Mouse (Mus musculus) CH12.LX (cell line): Measurements from ENCODE around the gene Taf10. TPM values are rescaled to one million over a fixed set of nuclear protein-coding genes. Genes with fewer than 3 reads are reported as not detected.
A peak's percentile ranks its signal among the peaks of the same experiment; 100 is the strongest.

ENCODE experiments used
- DNase-seq: peaks from one replicate; pipeline ENCODE4 v3.0.0-alpha.2; 2013; ENCODE audit errors: extremely low read depth
- H3K27ac ChIP-seq: 2 replicates; pipeline ENCODE4 v1.5.1; 2012; ENCODE audit warnings: low read depth, mild to moderate bottlenecking, control low read depth, moderate library complexity; ENCODE audit not compliant: insufficient read depth
- H3K27me3 ChIP-seq: replicated peaks from 2 replicates; pipeline ENCODE3; 2012; ENCODE audit warnings: inconsistent platforms
- H3K36me3 ChIP-seq, 2 experiments: replicated peaks in 1 of 2; 2 replicates each; pipeline versions ENCODE3 to v1.6.1; 2012; ENCODE audit warnings: inconsistent platforms in 1 of 2, low read length in 1 of 2, mild to moderate bottlenecking in 1 of 2, mixed read lengths in 1 of 2, moderate library complexity in 1 of 2; ENCODE audit not compliant: control insufficient read depth in 1 of 2, insufficient read depth in 1 of 2
- H3K4me1 ChIP-seq, 2 experiments: 2 replicates each; pipeline ENCODE4 v1.6.1; 2012; ENCODE audit warnings: inconsistent platforms in 1 of 2, moderate library complexity in 1 of 2; ENCODE audit not compliant: insufficient read depth in 2 of 2, control insufficient read depth in 1 of 2
- H3K4me2 ChIP-seq: 2 replicates; pipeline ENCODE4 v1.6.1; 2012; ENCODE audit warnings: low read depth, mild to moderate bottlenecking, control low read depth; ENCODE audit not compliant: poor library complexity, insufficient read depth, severe bottlenecking
- H3K4me3 ChIP-seq, 3 experiments: fragments of 150-350 bp in 1 of 3; sonication (generic) in 1 of 3; replicated peaks in 1 of 3; 2 replicates each; pipeline versions ENCODE3 to v1.5.1; 2011 to 2012; ENCODE audit warnings: low read depth in 2 of 3, low read length in 2 of 3, mild to moderate bottlenecking in 2 of 3, moderate library complexity in 2 of 3, control low read depth in 1 of 3, improper control_type of control experiment in 1 of 3, inconsistent platforms in 1 of 3, mixed read lengths in 1 of 3; ENCODE audit not compliant: poor library complexity in 1 of 3
- H3K79me2 ChIP-seq: replicated peaks from 2 replicates; pipeline ENCODE4 v1.6.1; 2012; ENCODE audit warnings: mild to moderate bottlenecking, moderate library complexity; ENCODE audit not compliant: control insufficient read depth, poor library complexity, insufficient read depth, severe bottlenecking; ENCODE audit errors: extremely low read depth
- H3K9ac ChIP-seq: 2 replicates; pipeline ENCODE4 v1.6.1; 2012; ENCODE audit warnings: low read depth, mild to moderate bottlenecking, control low read depth, moderate library complexity; ENCODE audit not compliant: insufficient read depth
- H3K9me3 ChIP-seq: replicated peaks from 2 replicates; pipeline ENCODE3; 2012; ENCODE audit warnings: low read length, inconsistent platforms, mixed read lengths
- BHLHE40 ChIP-seq: IDR thresholded peaks from 2 replicates; pipeline ENCODE4 v1.6.1; 2011; ENCODE audit warnings: mild to moderate bottlenecking, low read depth, low read length, improper control_type of control experiment
- CHD2 ChIP-seq: IDR thresholded peaks from 2 replicates; pipeline ENCODE4 v1.6.1; 2011; ENCODE audit warnings: low read length, improper control_type of control experiment
- CTCF ChIP-seq, 2 experiments: IDR thresholded peaks in 1 of 2; conservative IDR thresholded peaks in 1 of 2; 2 replicates each; pipeline ENCODE4 v1.5.1; 2011 to 2012; ENCODE audit warnings: low read depth in 2 of 2, low read length in 2 of 2, improper control_type of control experiment in 1 of 2, inconsistent platforms in 1 of 2, mild to moderate bottlenecking in 1 of 2, moderate library complexity in 1 of 2
- ELF1 ChIP-seq: IDR thresholded peaks from 2 replicates; pipeline ENCODE4 v1.6.1; 2014; ENCODE audit warnings: low read depth, mild to moderate bottlenecking, inconsistent platforms, low read length, improper control_type of control experiment
- EP300 ChIP-seq: IDR thresholded peaks from 2 replicates; pipeline ENCODE4 v1.6.1; 2011; ENCODE audit warnings: low read length, improper control_type of control experiment
- ETS1 ChIP-seq: conservative IDR thresholded peaks from 2 replicates; pipeline ENCODE4 v1.6.1; 2012; ENCODE audit warnings: low read depth, mild to moderate bottlenecking, inconsistent platforms, low read length, improper control_type of control experiment, moderate library complexity
- GABPA ChIP-seq: IDR thresholded peaks from 2 replicates; pipeline ENCODE4 v1.6.1; 2012; ENCODE audit warnings: low read depth, low read length, improper control_type of control experiment, inconsistent platforms; ENCODE audit not compliant: insufficient replicate concordance
- HCFC1 ChIP-seq: IDR thresholded peaks from 2 replicates; pipeline ENCODE4 v1.6.1; 2012; ENCODE audit warnings: low read depth, mild to moderate bottlenecking, inconsistent platforms, low read length, improper control_type of control experiment
- IRF4 ChIP-seq: IDR thresholded peaks from 2 replicates; pipeline ENCODE4 v1.6.1; 2014; ENCODE audit warnings: low read depth, mild to moderate bottlenecking, inconsistent platforms, low read length, improper control_type of control experiment
- JUND ChIP-seq: conservative IDR thresholded peaks from 2 replicates; pipeline ENCODE4 v1.6.1; 2011; ENCODE audit warnings: low read depth, low read length, improper control_type of control experiment
- KAT2A ChIP-seq: IDR thresholded peaks from 2 replicates; pipeline ENCODE4 v1.6.1; 2012; ENCODE audit warnings: low read length, improper control_type of control experiment, inconsistent platforms; ENCODE audit not compliant: insufficient replicate concordance
- MAX ChIP-seq: IDR thresholded peaks from 2 replicates; pipeline ENCODE4 v1.6.1; 2011; ENCODE audit warnings: low read length, improper control_type of control experiment
- MAZ ChIP-seq: IDR thresholded peaks from 2 replicates; pipeline ENCODE4 v1.6.1; 2012; ENCODE audit warnings: low read depth, mild to moderate bottlenecking, inconsistent platforms, low read length, improper control_type of control experiment, moderate library complexity
- MEF2A ChIP-seq: IDR thresholded peaks from 2 replicates; pipeline ENCODE4 v1.6.1; 2014; ENCODE audit warnings: low read depth, mild to moderate bottlenecking, inconsistent platforms, low read length, improper control_type of control experiment, borderline replicate concordance
- MXI1 ChIP-seq: IDR thresholded peaks from 2 replicates; pipeline ENCODE4 v1.6.1; 2011; ENCODE audit warnings: mild to moderate bottlenecking, low read depth, low read length, improper control_type of control experiment
- MYC ChIP-seq: IDR thresholded peaks from 2 replicates; pipeline ENCODE4 v1.6.1; 2011; ENCODE audit warnings: low read depth, mild to moderate bottlenecking, improper control_type of control experiment, low read length
- NELFE ChIP-seq: IDR thresholded peaks from 2 replicates; pipeline ENCODE4 v1.6.1; 2011; ENCODE audit warnings: low read depth, low read length, improper control_type of control experiment
- NRF1 ChIP-seq: IDR thresholded peaks from 2 replicates; pipeline ENCODE4 v1.6.1; 2014; ENCODE audit warnings: low read depth, mild to moderate bottlenecking, inconsistent platforms, low read length, improper control_type of control experiment, moderate library complexity
- PAX5 ChIP-seq: IDR thresholded peaks from 2 replicates; pipeline ENCODE4 v1.6.1; 2012; ENCODE audit warnings: low read length, inconsistent platforms, mixed read lengths
- POLR2A ChIP-seq: IDR thresholded peaks from 2 replicates; pipeline ENCODE4 v1.6.1; 2011; ENCODE audit warnings: low read depth, mild to moderate bottlenecking, improper control_type of control experiment, low read length
- POLR2AphosphoS2 ChIP-seq: IDR thresholded peaks from 2 replicates; pipeline ENCODE4 v1.6.1; 2011; ENCODE audit warnings: low read depth, low read length, improper control_type of control experiment
- RCOR1 ChIP-seq: conservative IDR thresholded peaks from 2 replicates; pipeline ENCODE4 v1.6.1; 2012; ENCODE audit warnings: low read depth, mild to moderate bottlenecking, inconsistent platforms, low read length, improper control_type of control experiment
- SIN3A ChIP-seq: IDR thresholded peaks from 2 replicates; pipeline ENCODE4 v1.6.1; 2012; ENCODE audit warnings: low read length, improper control_type of control experiment, inconsistent platforms
- SMC3 ChIP-seq: IDR thresholded peaks from 2 replicates; pipeline ENCODE4 v1.6.1; 2011; ENCODE audit warnings: low read depth, low read length, improper control_type of control experiment
- TBP ChIP-seq: conservative IDR thresholded peaks from 2 replicates; pipeline ENCODE4 v1.6.1; 2011; ENCODE audit warnings: low read depth, low read length, improper control_type of control experiment
- TCF12 ChIP-seq: IDR thresholded peaks from 2 replicates; pipeline ENCODE4 v1.6.1; 2014; ENCODE audit warnings: low read depth, mild to moderate bottlenecking, inconsistent platforms, low read length, improper control_type of control experiment
- USF1 ChIP-seq: IDR thresholded peaks from 2 replicates; pipeline ENCODE4 v1.6.1; 2014; ENCODE audit warnings: low read depth, mild to moderate bottlenecking, inconsistent platforms, low read length, improper control_type of control experiment
- USF2 ChIP-seq: conservative IDR thresholded peaks from 2 replicates; pipeline ENCODE4 v1.6.1; 2011; ENCODE audit warnings: low read depth, low read length, improper control_type of control experiment
- ZC3H11A ChIP-seq: IDR thresholded peaks from 2 replicates; pipeline ENCODE4 v1.6.1; 2012; ENCODE audit warnings: low read depth, mild to moderate bottlenecking, inconsistent platforms, low read length, improper control_type of control experiment
- ZKSCAN1 ChIP-seq: IDR thresholded peaks from 2 replicates; pipeline ENCODE4 v1.6.1; 2012; ENCODE audit warnings: low read depth, inconsistent platforms, low read length, improper control_type of control experiment, borderline replicate concordance
- ZMIZ1 ChIP-seq: IDR thresholded peaks from 2 replicates; pipeline ENCODE4 v1.6.1; 2012; ENCODE audit warnings: low read depth, mild to moderate bottlenecking, inconsistent platforms, low read length, improper control_type of control experiment
- dilution Hi-C: fragments of 300-500 bp; cut with MboI; formaldehyde crosslinking; loops from 2 replicates; pipeline ENCODE4 v1.14.3; 2020; ENCODE audit warnings: low sequenced_read_pairs; ENCODE audit not compliant: extremely low pct_unique_long_range_greater_than_20kb, extremely low pct_ligation_motif_present
- in situ Hi-C: fragments of 300-500 bp; cut with MboI; formaldehyde crosslinking; loops from 3 replicates; pipeline ENCODE4 v1.14.3; 2019; ENCODE audit warnings: low sequenced_read_pairs, low pct_ligation_motif_present, low pct_unique_long_range_greater_than_20kb, mixed read lengths
- polyA plus RNA-seq: library from polyadenylated mRNA; unstranded; fragments of >175 nt; gene quantifications from 2 replicates; pipeline ENCODE4 v1.2.1, GENCODE M21; 2012; ENCODE audit warnings: low read depth; ENCODE audit not compliant: insufficient read length
- total RNA-seq, 2 experiments: library from RNA; depleted of rRNA; stranded (reverse); fragments of 300-350 nt in 1 of 2; fragments of >200 nt in 1 of 2; gene quantifications; 2 replicates each; pipeline ENCODE4 v1.2.3; 2012 to 2014

Gene Taf10
- total and polyA plus RNA-seq, 3 experiments = 259 to 461 (median 330) TPM

GRCm38 (mm10) chr7:105736264-105736901, 7.8 kb downstream of the Taf10 start, which contains the start of gene Ilk:
Gene Ilk (plus strand): TSS chr7:105736592.
- H3K27me3 ChIP-seq = no peaks in the 10 kb centered on the region
- peak within 1 kb of the TSS; percentile 80 to 94 (median 89) for H3K4me3 ChIP-seq
- peak within 1 kb of the TSS; percentile 88 for H3K9ac ChIP-seq
- peaks cover 11 to 58% of the 10 kb centered on the region in 2 experiments for H3K4me1 ChIP-seq
- dilution Hi-C loops (no loop called here), in situ Hi-C loops (no loop called here)
- H3K4me2 ChIP-seq = peak within 1 kb of the TSS; percentile 90
- H3K36me3 ChIP-seq = peaks cover 52 to 58% of the 10 kb centered on the region in 2 experiments
- no peaks in the 10 kb centered on the region for H3K9me3 ChIP-seq
- H3K79me2 ChIP-seq = peaks cover 24% of the 10 kb centered on the region
- peak; percentile 91 for DNase-seq
- peak within 1 kb of the TSS; percentile 5; the same call in 1 of the 2 replicates for H3K27ac ChIP-seq
- TF ChIP-seq NELFE (peak; percentile 80; the same call in 1 of the 2 replicates), HCFC1 (peak; percentile 86), KAT2A (peak; percentile 77; the same call in 1 of the 2 replicates), BHLHE40 (peak; percentile 72; the same call in 1 of the 2 replicates), TBP (0 out of 2 replicates have a peak, but pooled peaks have one; percentile 62), JUND (no peak), RCOR1 (no peak), NRF1 (peak; percentile 57; the same call in 1 of the 2 replicates), ZC3H11A (no peak), SIN3A (peak; percentile 93), MXI1 (peak; percentile 98), MYC (peak; percentile 79), CHD2 (0 out of 2 replicates have a peak, but pooled peaks have one; percentile 41), ZKSCAN1 (no peak), POLR2AphosphoS2 (0 out of 2 replicates have a peak, but pooled peaks have one; percentile 46), USF2 (no peak), IRF4 (peak; percentile 22; the same call in 1 of the 2 replicates), ETS1 (peak; percentile 64), PAX5 (no peak), CTCF (conservative IDR thresholded peaks at IDR 0.05 in 1 of 2, IDR thresholded peaks at IDR 0.05 in 1 of 2; ENCODE audit: low read depth in 2 of 2, low read length in 2 of 2) (no peak), GABPA (peak; percentile 68; the same call in 1 of the 2 replicates), POLR2A (peak; percentile 92), TCF12 (peak; percentile 92), MAZ (peak; percentile 88), MAX (peak; percentile 85; the same call in 1 of the 2 replicates), EP300 (no peak), USF1 (0 out of 2 replicates have a peak, but pooled peaks have one; percentile 41), SMC3 (no peak), ELF1 (peak; percentile 92), ZMIZ1 (peak; percentile 80; the same call in 1 of the 2 replicates), MEF2A (peak; percentile 74)
- TF ChIP-seq, all 38 proteins: peak for 22
